Mouse (Mus musculus) olfactory bulb, adult 2 months (tissue): ENCODE data around the gene Lpin1.

ENCODE experiments used
- CTCF ChIP-seq: fragments of 200-500 bp; IDR thresholded peaks from 2 replicates; pipeline ENCODE4 v1.5.1; 2012; ENCODE audit warnings: low read depth, mild to moderate bottlenecking, low read length, moderate library complexity; ENCODE audit not compliant: insufficient read depth
- POLR2A ChIP-seq: fragments of 200-500 bp; IDR thresholded peaks from 2 replicates; pipeline ENCODE4 v1.6.1; 2012; ENCODE audit warnings: mild to moderate bottlenecking, low read depth, low read length, moderate library complexity; ENCODE audit not compliant: insufficient read depth

- no peak for TF ChIP-seq POLR2A
- TF ChIP-seq CTCF: no peak
Observed at GRCm38 (mm10) chr12:16619453-16619852, 8.7 kb upstream of the Lpin1 start.
